Mouse (Mus musculus) adipocyte (in vitro differentiated cells): ENCODE measurements around the gene Mcm3ap.

Experiments
- DNase-seq: peaks from one replicate; pipeline ENCODE4 v3.0.0-alpha.2; 2016; ENCODE audit warnings: low spot score

Gene Mcm3ap

GRCm38 (mm10) chr10:76495501-76495900 is 26.8 kb downstream of the Mcm3ap start:
- no peak for DNase-seq

- no peak for DNase-seq
These were observed 27.6 kb downstream of the Mcm3ap start for GRCm38 (mm10) chr10:76496366-76496765.

- no peak for DNase-seq
These were observed 28.8 kb downstream of the Mcm3ap start for GRCm38 (mm10) chr10:76497522-76497921.

GRCm38 (mm10) chr10:76504271-76504943 is 35.7 kb downstream of the Mcm3ap start:
- no peak for DNase-seq

- DNase-seq = no peak
These were observed 37.1 kb downstream of the Mcm3ap start for GRCm38 (mm10) chr10:76505865-76506264.

- DNase-seq = peak; percentile 53
These were observed 44.3 kb downstream of the Mcm3ap start for GRCm38 (mm10) chr10:76512965-76513583.

GRCm38 (mm10) chr10:76530922-76531321 is 62.2 kb downstream of the Mcm3ap start:
- DNase-seq = no peak

- peak; percentile 96 for DNase-seq
These were observed 62.6 kb downstream of the Mcm3ap start, which contains the start of gene Lss for GRCm38 (mm10) chr10:76531375-76531774. TSS of gene Lss (plus strand) at chr10:76531588.

- DNase-seq = peak; percentile 8
These were observed 63.1 kb downstream of the Mcm3ap start for GRCm38 (mm10) chr10:76531828-76532227.

GRCm38 (mm10) chr10:76535526-76535925 is 66.8 kb downstream of the Mcm3ap start:
- DNase-seq = no peak

GRCm38 (mm10) chr10:76537619-76538018 is 68.9 kb downstream of the Mcm3ap start:
- DNase-seq = peak; percentile 82

- DNase-seq = no peak
These were observed 72.8 kb downstream of the Mcm3ap start for GRCm38 (mm10) chr10:76541336-76542085.

GRCm38 (mm10) chr10:76542636-76543375 is 74.1 kb downstream of the Mcm3ap start:
- DNase-seq = no peak

GRCm38 (mm10) chr10:76546566-76546965 is 77.8 kb downstream of the Mcm3ap start:
- DNase-seq = no peak

GRCm38 (mm10) chr10:76548218-76548617 is 79.5 kb downstream of the Mcm3ap start:
- no peak for DNase-seq

- DNase-seq = no peak
These were observed 81.7 kb downstream of the Mcm3ap start for GRCm38 (mm10) chr10:76550458-76550857.

GRCm38 (mm10) chr10:76551556-76551955 is 82.8 kb downstream of the Mcm3ap start:
- DNase-seq = no peak

GRCm38 (mm10) chr10:76554061-76554460 is 85.3 kb downstream of the Mcm3ap start:
- DNase-seq = peak; percentile 5

GRCm38 (mm10) chr10:76561972-76562371 is 93.2 kb downstream of the Mcm3ap start, which contains the start of gene Spatc1l:
TSS of gene Spatc1l (plus strand) at chr10:76562272.
- DNase-seq = no peak
